Mouse (Mus musculus) hindbrain, embryonic 13.5 days (tissue): ENCODE measurements around the gene Dll4. TPM values are rescaled to one million over a fixed set of nuclear protein-coding genes. Genes with fewer than 3 reads are reported as not detected.

Experiments
- ATAC-seq: fragments of 200-750 bp; cut with Nextera tagmentation; 2 replicates; pipeline ENCODE4 v1.8.0; 2017; ENCODE audit warnings: moderate TSS enrichment; ENCODE audit not compliant: low FRiP score
- H3K27ac ChIP-seq: fragments of 300-500 bp; sonication (generic); 2 replicates; pipeline ENCODE4 v1.5.1; 2015; ENCODE audit warnings: inconsistent platforms, mild to moderate bottlenecking, moderate library complexity
- H3K27me3 ChIP-seq: fragments of 300-500 bp; sonication (generic); 2 replicates; pipeline ENCODE4 v1.6.1; 2015; ENCODE audit warnings: mild to moderate bottlenecking, inconsistent platforms
- H3K36me3 ChIP-seq: fragments of 300-500 bp; sonication (generic); 2 replicates; pipeline ENCODE4 v1.6.1; 2015; ENCODE audit warnings: mild to moderate bottlenecking, inconsistent platforms
- H3K4me1 ChIP-seq: fragments of 300-500 bp; sonication (generic); replicated peaks from 2 replicates; pipeline ENCODE4 v1.6.1; 2015; ENCODE audit warnings: inconsistent platforms
- H3K4me2 ChIP-seq: fragments of 300-500 bp; sonication (generic); 2 replicates; pipeline ENCODE4 v1.6.1; 2015; ENCODE audit warnings: inconsistent platforms, mild to moderate bottlenecking, moderate library complexity
- H3K4me3 ChIP-seq: fragments of 300-500 bp; sonication (generic); 2 replicates; pipeline ENCODE4 v1.5.1; 2015; ENCODE audit warnings: mild to moderate bottlenecking, inconsistent platforms
- H3K9ac ChIP-seq: fragments of 300-500 bp; sonication (generic); 2 replicates; pipeline ENCODE4 v1.6.1; 2015; ENCODE audit warnings: mild to moderate bottlenecking, inconsistent platforms
- H3K9me3 ChIP-seq: fragments of 300-500 bp; sonication (generic); 2 replicates; pipeline ENCODE4 v1.6.1; 2016; ENCODE audit warnings: inconsistent platforms
- WGBS: fragments of 180-500 bp; shearing (Covaris S2); methylation state at CpG from one replicate; pipeline ENCODE4 v1.1.7; 2015; 5-methylcytosine and 5-hydroxymethylcytosine counted together
- polyA plus RNA-seq: library from polyadenylated mRNA; unstranded; fragments of >200 nt; fragmentation: Nextera tagmentation; extraction: Ambion mirVana; gene quantifications from 2 replicates; pipeline ENCODE4 v1.2.1, GENCODE M21; 2015

Gene Dll4
- polyA plus RNA-seq: 5.4 and 5.9 TPM in 2 replicates

- Histone ChIP-seq H3K9ac (peak within 1 kb of the TSS; percentile 68), H3K27me3 (peaks cover 100% of the 10 kb centered on the region), H3K9me3 (no peaks in the 10 kb centered on the region), H3K36me3 (no peaks in the 10 kb centered on the region), H3K27ac (peak within 1 kb of the TSS; percentile 23; the same call in 1 of the 2 replicates), H3K4me2 (peak within 1 kb of the TSS; percentile 83), H3K4me3 (peak within 1 kb of the TSS; percentile 49), H3K4me1 (peaks cover 82% of the 10 kb centered on the region)
- no peak for ATAC-seq
- WGBS: under 1% methylated on average over 33 of the region's 33 CpGs
Measured at GRCm38 (mm10) chr2:119325568-119326143, at the start of gene Dll4. Gene Dll4, plus strand, starts transcription at chr2:119325784.

- Histone ChIP-seq H3K9ac (no peak overlapping the region), H3K4me1 (no peaks in the 10 kb centered on the region), H3K36me3 (no peaks in the 10 kb centered on the region), H3K27me3 (0 out of 2 replicates have a peak, but pooled peaks cover 6% of the 10 kb centered on the region), H3K27ac (no peak overlapping the region), H3K4me3 (no peak overlapping the region), H3K4me2 (no peak overlapping the region), H3K9me3 (no peaks in the 10 kb centered on the region)
- WGBS: 85% methylated on average over 7 of the region's 7 CpGs
- ATAC-seq: no peak
Measured at GRCm38 (mm10) chr2:119276926-119277325, 48.7 kb upstream of the Dll4 start.

GRCm38 (mm10) chr2:119277810-119278209 lies 47.8 kb upstream of the Dll4 start:
- Histone ChIP-seq H3K27me3 (0 out of 2 replicates have a peak, but pooled peaks cover 4% of the 10 kb centered on the region), H3K9ac (no peak overlapping the region), H3K36me3 (no peaks in the 10 kb centered on the region), H3K9me3 (no peaks in the 10 kb centered on the region), H3K27ac (no peak overlapping the region), H3K4me3 (no peak overlapping the region), H3K4me1 (no peaks in the 10 kb centered on the region), H3K4me2 (no peak overlapping the region)
- WGBS: 87% methylated on average over 23 of the region's 23 CpGs
- no peak for ATAC-seq

- no peak overlapping the region for H3K27ac ChIP-seq
- 90% methylated on average over 7 of the region's 7 CpGs for WGBS
- H3K4me2 ChIP-seq: no peak overlapping the region
- ATAC-seq: no peak
- H3K4me3 ChIP-seq: no peak overlapping the region
- H3K4me1 ChIP-seq: no peaks in the 10 kb centered on the region
- H3K27me3 ChIP-seq: no peaks in the 10 kb centered on the region
- no peak overlapping the region for H3K9ac ChIP-seq
- H3K36me3 ChIP-seq: no peaks in the 10 kb centered on the region
- no peaks in the 10 kb centered on the region for H3K9me3 ChIP-seq
Measured at GRCm38 (mm10) chr2:119281899-119282565, 43.6 kb upstream of the Dll4 start.

DNA sequence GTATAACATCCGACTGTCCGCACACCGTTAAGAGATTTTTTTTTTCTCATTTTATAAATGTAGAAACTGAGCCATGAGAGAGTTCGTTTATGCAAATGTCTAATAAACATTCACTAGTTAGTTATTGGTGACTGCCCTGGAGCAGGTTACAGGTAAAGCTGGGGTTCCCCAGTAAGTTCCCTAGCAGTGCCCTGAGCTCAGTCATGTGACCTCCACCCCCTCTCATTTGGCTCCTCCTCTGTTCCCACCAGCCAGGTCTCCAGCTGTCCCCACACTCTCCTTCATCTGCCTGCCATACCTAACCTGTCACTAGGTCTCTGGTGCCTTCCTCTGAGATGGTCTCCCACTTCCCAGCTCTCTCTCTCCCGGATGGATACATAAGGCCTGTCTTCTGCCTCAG lies 38.2 kb upstream of the Dll4 start:
- H3K4me1 ChIP-seq: peaks cover 20% of the 10 kb centered on the region
- no peaks in the 10 kb centered on the region for H3K27me3 ChIP-seq
- no peak overlapping the region for H3K4me2 ChIP-seq
- no peaks in the 10 kb centered on the region for H3K9me3 ChIP-seq
- ATAC-seq: peak; percentile 2; the same call in 1 of the 2 replicates
- H3K36me3 ChIP-seq: peaks cover 23% of the 10 kb centered on the region
- peak overlapping the region; percentile 68; the same call in 1 of the 2 replicates for H3K9ac ChIP-seq
- 92% methylated on average over 5 of the region's 5 CpGs for WGBS
- H3K4me3 ChIP-seq: no peak overlapping the region
- no peak overlapping the region for H3K27ac ChIP-seq

GRCm38 (mm10) chr2:119288270-119288882 lies 37.2 kb upstream of the Dll4 start, which contains the start of gene Vps18:
Gene Vps18, plus strand, starts transcription at chr2:119288740.
- H3K27me3 ChIP-seq: no peaks in the 10 kb centered on the region
- ATAC-seq: peak; percentile 96
- H3K4me2 ChIP-seq: peak within 1 kb of the TSS; percentile 95
- peak within 1 kb of the TSS; percentile 65 for H3K27ac ChIP-seq
- H3K36me3 ChIP-seq: peaks cover 33% of the 10 kb centered on the region
- WGBS: under 1% methylated on average over 31 of the region's 31 CpGs
- H3K9me3 ChIP-seq: no peaks in the 10 kb centered on the region
- peaks cover 20% of the 10 kb centered on the region for H3K4me1 ChIP-seq
- H3K9ac ChIP-seq: peak within 1 kb of the TSS; percentile 86
- peak within 1 kb of the TSS; percentile 77 for H3K4me3 ChIP-seq

- H3K27ac ChIP-seq: no peak overlapping the region
- WGBS: 3% methylated on average over 11 of the region's 11 CpGs
Measured at GRCm38 (mm10) chr2:119289014-119289416, 36.6 kb upstream of the Dll4 start.

GRCm38 (mm10) chr2:119292281-119292680 lies 33.3 kb upstream of the Dll4 start:
- Histone ChIP-seq H3K4me2 (no peak overlapping the region), H3K9ac (no peak overlapping the region), H3K9me3 (no peaks in the 10 kb centered on the region), H3K27me3 (no peaks in the 10 kb centered on the region), H3K4me3 (no peak overlapping the region), H3K36me3 (peaks cover 67% of the 10 kb centered on the region), H3K27ac (no peak overlapping the region), H3K4me1 (peaks cover 20% of the 10 kb centered on the region)
- no peak for ATAC-seq
- 92% methylated on average over 5 of the region's 5 CpGs for WGBS

More at GRCm38 (mm10) chr2:119289014-119289416, 36.6 kb upstream of the Dll4 start:
- Histone ChIP-seq H3K9me3 (no peaks in the 10 kb centered on the region), H3K9ac (peak overlapping the region; percentile 86), H3K4me2 (peak overlapping the region; percentile 95), H3K36me3 (peaks cover 40% of the 10 kb centered on the region), H3K4me3 (peak overlapping the region; percentile 77), H3K4me1 (peaks cover 20% of the 10 kb centered on the region), H3K27me3 (no peaks in the 10 kb centered on the region)
- peak; percentile 18 for ATAC-seq

- H3K36me3 ChIP-seq: peaks cover 72% of the 10 kb centered on the region
- H3K27ac ChIP-seq: no peak overlapping the region
- H3K9ac ChIP-seq: no peak overlapping the region
- H3K27me3 ChIP-seq: no peaks in the 10 kb centered on the region
- no peaks in the 10 kb centered on the region for H3K9me3 ChIP-seq
- no peak for ATAC-seq
- WGBS: 95% methylated on average over 17 of the region's 17 CpGs
- peaks cover 20% of the 10 kb centered on the region for H3K4me1 ChIP-seq
- H3K4me3 ChIP-seq: no peak overlapping the region
- H3K4me2 ChIP-seq: no peak overlapping the region
Measured at GRCm38 (mm10) chr2:119292852-119293251, 32.7 kb upstream of the Dll4 start.

- H3K27ac ChIP-seq: no peak overlapping the region
- no peak overlapping the region for H3K4me2 ChIP-seq
- no peak overlapping the region for H3K9ac ChIP-seq
- H3K36me3 ChIP-seq: peaks cover 77% of the 10 kb centered on the region
- no peak for ATAC-seq
- H3K27me3 ChIP-seq: no peaks in the 10 kb centered on the region
- no peaks in the 10 kb centered on the region for H3K9me3 ChIP-seq
- 94% methylated on average over 17 of the region's 17 CpGs for WGBS
- H3K4me3 ChIP-seq: no peak overlapping the region
- peaks cover 20% of the 10 kb centered on the region for H3K4me1 ChIP-seq
Measured at GRCm38 (mm10) chr2:119293311-119293710, 32.3 kb upstream of the Dll4 start.

DNA sequence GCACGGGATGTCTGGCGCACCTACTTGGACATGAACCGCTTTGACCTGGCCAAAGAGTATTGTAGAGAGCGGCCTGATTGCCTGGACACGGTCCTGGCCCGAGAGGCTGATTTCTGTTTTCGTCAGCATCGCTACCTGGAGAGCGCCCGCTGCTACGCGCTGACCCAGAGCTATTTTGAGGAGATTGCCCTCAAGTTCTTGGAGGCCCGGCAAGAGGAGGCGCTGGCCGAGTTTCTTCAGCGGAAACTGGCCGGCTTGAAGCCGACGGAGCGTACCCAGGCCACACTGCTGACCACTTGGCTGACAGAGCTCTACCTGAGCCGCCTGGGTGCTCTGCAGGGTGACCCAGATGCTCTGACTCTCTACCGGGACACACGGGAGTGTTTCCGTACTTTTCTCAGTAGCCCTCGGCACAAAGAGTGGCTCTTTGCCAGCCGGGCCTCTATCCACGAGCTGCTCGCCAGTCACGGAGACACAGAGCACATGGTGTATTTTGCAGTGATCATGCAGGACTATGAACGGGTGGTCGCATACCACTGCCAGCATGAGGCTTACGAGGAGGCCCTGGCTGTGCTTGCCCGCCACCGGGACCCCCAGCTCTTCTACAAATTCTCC lies 31.7 kb upstream of the Dll4 start:
- ATAC-seq: no peak
- H3K36me3 ChIP-seq: peaks cover 83% of the 10 kb centered on the region
- H3K4me1 ChIP-seq: peaks cover 20% of the 10 kb centered on the region
- H3K27ac ChIP-seq: no peak overlapping the region
- no peak overlapping the region; the same call in 1 of the 2 replicates for H3K9ac ChIP-seq
- H3K4me3 ChIP-seq: no peak overlapping the region
- WGBS: 95% methylated on average over 34 of the region's 34 CpGs
- H3K27me3 ChIP-seq: no peaks in the 10 kb centered on the region
- H3K9me3 ChIP-seq: no peaks in the 10 kb centered on the region
- H3K4me2 ChIP-seq: no peak overlapping the region

DNA sequence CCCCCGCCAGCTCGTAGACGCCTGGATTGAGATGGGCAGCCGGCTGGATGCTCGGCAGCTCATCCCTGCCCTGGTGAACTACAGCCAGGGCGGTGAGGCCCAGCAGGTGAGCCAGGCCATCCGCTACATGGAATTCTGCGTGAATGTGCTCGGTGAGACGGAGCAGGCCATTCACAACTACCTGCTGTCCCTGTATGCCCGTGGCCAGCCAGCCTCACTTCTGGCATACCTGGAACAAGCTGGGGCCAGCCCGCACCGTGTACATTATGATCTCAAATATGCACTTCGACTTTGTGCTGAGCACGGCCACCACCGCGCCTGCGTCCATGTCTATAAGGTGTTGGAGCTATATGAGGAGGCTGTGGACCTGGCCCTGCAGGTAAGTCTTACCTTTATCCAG lies 31.2 kb upstream of the Dll4 start:
- H3K36me3 ChIP-seq: peaks cover 87% of the 10 kb centered on the region

More for the DNA sequence above, 31.2 kb upstream of the Dll4 start:
- no peak for ATAC-seq
- Histone ChIP-seq H3K4me3 (no peak overlapping the region), H3K9ac (no peak overlapping the region), H3K4me2 (no peak overlapping the region), H3K4me1 (peaks cover 15% of the 10 kb centered on the region), H3K27me3 (no peaks in the 10 kb centered on the region), H3K27ac (no peak overlapping the region), H3K9me3 (no peaks in the 10 kb centered on the region)
- 94% methylated on average over 18 of the region's 18 CpGs for WGBS
